Mouse (Mus musculus) cerebellum, adult 2 months (tissue): ENCODE data around the gene Myo18a. TPM values are rescaled to one million over a fixed set of nuclear protein-coding genes. Genes with fewer than 3 reads are reported as not detected.

Experiments
- DNase-seq, 2 experiments: peaks; one replicate each; pipeline ENCODE4 v3.0.0; 2021
- H3K27ac ChIP-seq: fragments of 200-500 bp; 2 replicates; pipeline ENCODE4 v1.5.1; 2012; ENCODE audit warnings: low read length, control low read depth, inconsistent platforms; ENCODE audit not compliant: insufficient read depth
- H3K27me3 ChIP-seq: fragments of 200-500 bp; 2 replicates; pipeline ENCODE4 v1.6.1; 2012; ENCODE audit warnings: inconsistent platforms, mild to moderate bottlenecking, low read length, moderate library complexity; ENCODE audit not compliant: control insufficient read depth, insufficient read depth
- H3K4me1 ChIP-seq: fragments of 200-500 bp; 2 replicates; pipeline ENCODE4 v1.6.1; 2011; ENCODE audit warnings: low read length; ENCODE audit not compliant: control insufficient read depth, insufficient read depth
- H3K4me3 ChIP-seq: fragments of 200-500 bp; replicated peaks from 2 replicates; pipeline ENCODE3; 2011; ENCODE audit warnings: mild to moderate bottlenecking, low read depth, low read length, control low read depth; ENCODE audit not compliant: insufficient read depth
- CTCF ChIP-seq: fragments of 200-500 bp; IDR thresholded peaks from 2 replicates; pipeline ENCODE4 v1.5.1; 2011; ENCODE audit warnings: low read depth, mild to moderate bottlenecking, control low read depth, low read length, moderate library complexity, borderline replicate concordance; ENCODE audit not compliant: insufficient read depth
- POLR2A ChIP-seq: fragments of 200-500 bp; IDR thresholded peaks from 2 replicates; pipeline ENCODE4 v1.6.1; 2011; ENCODE audit warnings: low read length, control low read depth, borderline replicate concordance; ENCODE audit not compliant: insufficient read depth
- WGBS: fragments of 180-500 bp; shearing (Covaris S2); methylation state at CpG from one replicate; pipeline ENCODE4 v1.1.7; 2018; 5-methylcytosine and 5-hydroxymethylcytosine counted together
- polyA plus RNA-seq: library from polyadenylated mRNA; depleted of rRNA; stranded (reverse); fragments of >200 nt; gene quantifications from 2 replicates; pipeline ENCODE4 v1.2.3, GENCODE M21; 2012

The Myo18a gene
- polyA plus RNA-seq, 1 experiment = 62.1 TPM

GRCm38 (mm10) chr11:77901366-77901765, 138.3 kb downstream of the Myo18a start:
- H3K27ac ChIP-seq = no peak overlapping the region
- H3K27me3 ChIP-seq = no peaks in the 10 kb centered on the region
- H3K4me1 ChIP-seq = peaks cover 12% of the 10 kb centered on the region; the same call in 1 of the 2 replicates
- no peak for TF ChIP-seq CTCF
- no peak for TF ChIP-seq POLR2A
- DNase-seq = no peak
- no peak overlapping the region for H3K4me3 ChIP-seq
- WGBS = 85% methylated on average over 5 of the region's 5 CpGs

- Histone ChIP-seq H3K27ac (no peak overlapping the region), H3K4me1 (peaks cover 16% of the 10 kb centered on the region), H3K4me3 (no peak overlapping the region), H3K27me3 (no peaks in the 10 kb centered on the region)
- 64% methylated on average over 8 of the region's 8 CpGs for WGBS
- no peak for DNase-seq
- no peak for TF ChIP-seq CTCF
- no peak for TF ChIP-seq POLR2A
Observed at GRCm38 (mm10) chr11:77901775-77902355, 138.8 kb downstream of the Myo18a start.

GRCm38 (mm10) chr11:77903761-77904160, 140.7 kb downstream of the Myo18a start:
- 18% methylated on average over 3 of the region's 3 CpGs for WGBS
- peak in 1 of 2 experiments; percentile 36 for DNase-seq
- Histone ChIP-seq H3K4me1 (peaks cover 10% of the 10 kb centered on the region), H3K4me3 (no peak overlapping the region), H3K27me3 (no peaks in the 10 kb centered on the region), H3K27ac (no peak overlapping the region)
- TF ChIP-seq CTCF (peak; percentile 32; the same call in 1 of the 2 replicates), POLR2A (no peak)

- H3K27ac ChIP-seq = no peak overlapping the region
- TF ChIP-seq CTCF (no peak), POLR2A (no peak)
- no peak overlapping the region for H3K4me3 ChIP-seq
- no peaks in the 10 kb centered on the region for H3K27me3 ChIP-seq
- DNase-seq = no peak
- 88% methylated on average over 1 of the region's 1 CpGs for WGBS
- H3K4me1 ChIP-seq = peaks cover 10% of the 10 kb centered on the region
Observed at GRCm38 (mm10) chr11:77904707-77905106, 141.7 kb downstream of the Myo18a start.

GRCm38 (mm10) chr11:77906097-77906687, 143.1 kb downstream of the Myo18a start:
- DNase-seq = peak; percentile 83 to 89
- 18% methylated on average over 19 of the region's 19 CpGs for WGBS
- H3K4me3 ChIP-seq = no peak overlapping the region
- TF ChIP-seq CTCF = no peak
- TF ChIP-seq POLR2A = no peak
- H3K27ac ChIP-seq = no peak overlapping the region
- H3K4me1 ChIP-seq = peaks cover 10% of the 10 kb centered on the region
- H3K27me3 ChIP-seq = no peaks in the 10 kb centered on the region

GRCm38 (mm10) chr11:77906747-77907174, 143.7 kb downstream of the Myo18a start:
- Histone ChIP-seq H3K27me3 (no peaks in the 10 kb centered on the region), H3K27ac (no peak overlapping the region)
- DNase-seq = peak; percentile 82

GRCm38 (mm10) chr11:77908468-77908867, 145.4 kb downstream of the Myo18a start:
- DNase-seq = no peak
- no peak overlapping the region for H3K4me3 ChIP-seq
- no peaks in the 10 kb centered on the region for H3K27me3 ChIP-seq
- 81% methylated on average over 4 of the region's 4 CpGs for WGBS
- no peak for TF ChIP-seq POLR2A
- no peak for TF ChIP-seq CTCF
- no peak overlapping the region for H3K27ac ChIP-seq
- peaks cover 10% of the 10 kb centered on the region for H3K4me1 ChIP-seq

More at GRCm38 (mm10) chr11:77906747-77907174, 143.7 kb downstream of the Myo18a start:
- Histone ChIP-seq H3K4me3 (no peak overlapping the region), H3K4me1 (peaks cover 10% of the 10 kb centered on the region)
- no peak for TF ChIP-seq POLR2A
- no peak for TF ChIP-seq CTCF
- WGBS = 2% methylated on average over 9 of the region's 9 CpGs

- TF ChIP-seq POLR2A (no peak), CTCF (no peak)
- H3K27ac ChIP-seq = no peak overlapping the region
- no peak for DNase-seq
Observed at GRCm38 (mm10) chr11:77909376-77909775, 146.3 kb downstream of the Myo18a start.

More at GRCm38 (mm10) chr11:77909376-77909775, 146.3 kb downstream of the Myo18a start:
- Histone ChIP-seq H3K4me3 (no peak overlapping the region), H3K27me3 (no peaks in the 10 kb centered on the region), H3K4me1 (peaks cover 10% of the 10 kb centered on the region)
- WGBS = 75% methylated on average over 5 of the region's 5 CpGs
